Mouse (Mus musculus) frontal cortex, postnatal 25 days (tissue): ENCODE measurements around the gene Ugt1a8.
"Not testable (repeated sequence)": the region's sequence is repeated elsewhere in the genome, so short reads cannot be mapped to it uniquely, and the experiment has no call there.

ENCODE experiments used
- DNase-seq, 2 experiments: peaks; one replicate each; pipeline ENCODE4 v3.0.0; 2022; ENCODE audit warnings: low spot score in 2 of 2

Ugt1a8 gene

GRCm38 (mm10) chr1:88109027-88109557 is 21.5 kb downstream of the Ugt1a8 start:
- DNase-seq = not testable (repeated sequence)

- DNase-seq = not testable (repeated sequence)
These were observed 22.0 kb downstream of the Ugt1a8 start for GRCm38 (mm10) chr1:88109604-88110003.

- DNase-seq = not testable (repeated sequence)
These were observed 25.2 kb downstream of the Ugt1a8 start for GRCm38 (mm10) chr1:88112769-88113168.

GRCm38 (mm10) chr1:88120550-88120949 is 32.9 kb downstream of the Ugt1a8 start:
- not testable (repeated sequence) for DNase-seq

- DNase-seq = not testable (repeated sequence)
These were observed 33.9 kb downstream of the Ugt1a8 start for GRCm38 (mm10) chr1:88121521-88121920.

- not testable (repeated sequence) for DNase-seq
These were observed 38.3 kb downstream of the Ugt1a8 start for GRCm38 (mm10) chr1:88125827-88126360.

- not testable (repeated sequence) for DNase-seq
These were observed 41.5 kb downstream of the Ugt1a8 start for GRCm38 (mm10) chr1:88129091-88129490.

GRCm38 (mm10) chr1:88130223-88130622 is 42.6 kb downstream of the Ugt1a8 start:
- DNase-seq = not testable (repeated sequence)

GRCm38 (mm10) chr1:88133908-88134456 is 46.4 kb downstream of the Ugt1a8 start:
- no peak for DNase-seq

- DNase-seq = not testable (repeated sequence)
These were observed 46.9 kb downstream of the Ugt1a8 start, which contains the start of gene Ugt1a6a for GRCm38 (mm10) chr1:88134457-88135011. Ugt1a6a (plus strand) TSS chr1:88134809.

- not testable (repeated sequence) for DNase-seq
These were observed 47.8 kb downstream of the Ugt1a8 start for GRCm38 (mm10) chr1:88135229-88135904.

GRCm38 (mm10) chr1:88136646-88137045 is 49.0 kb downstream of the Ugt1a8 start:
- no peak for DNase-seq

- DNase-seq = no peak
These were observed 49.7 kb downstream of the Ugt1a8 start for GRCm38 (mm10) chr1:88137264-88137663.

- DNase-seq = no peak
These were observed 50.5 kb downstream of the Ugt1a8 start for GRCm38 (mm10) chr1:88138145-88138544.

GRCm38 (mm10) chr1:88140492-88140891 is 52.9 kb downstream of the Ugt1a8 start:
- not testable (repeated sequence) for DNase-seq

GRCm38 (mm10) chr1:88143966-88144675 is 56.5 kb downstream of the Ugt1a8 start:
- peak in 1 of 2 experiments; percentile 30 for DNase-seq

GRCm38 (mm10) chr1:88145278-88145677 is 57.7 kb downstream of the Ugt1a8 start:
- not testable (repeated sequence) for DNase-seq

- DNase-seq = not testable (repeated sequence)
These were observed 62.5 kb downstream of the Ugt1a8 start for GRCm38 (mm10) chr1:88150133-88150532.

- no peak for DNase-seq
These were observed 70.8 kb downstream of the Ugt1a8 start for GRCm38 (mm10) chr1:88158430-88158829.

GRCm38 (mm10) chr1:88165711-88166110 is 78.1 kb downstream of the Ugt1a8 start, which contains the start of gene Ugt1a5:
Ugt1a5 (plus strand) TSS chr1:88166012.
- DNase-seq = no peak

- not testable (repeated sequence) for DNase-seq
These were observed 84.6 kb downstream of the Ugt1a8 start for GRCm38 (mm10) chr1:88172190-88172589.

GRCm38 (mm10) chr1:88179657-88180056 is 92.0 kb downstream of the Ugt1a8 start:
- no peak for DNase-seq
